ENCODE assay signal across 32 mouse cellular contexts in the genomic region with DNA sequence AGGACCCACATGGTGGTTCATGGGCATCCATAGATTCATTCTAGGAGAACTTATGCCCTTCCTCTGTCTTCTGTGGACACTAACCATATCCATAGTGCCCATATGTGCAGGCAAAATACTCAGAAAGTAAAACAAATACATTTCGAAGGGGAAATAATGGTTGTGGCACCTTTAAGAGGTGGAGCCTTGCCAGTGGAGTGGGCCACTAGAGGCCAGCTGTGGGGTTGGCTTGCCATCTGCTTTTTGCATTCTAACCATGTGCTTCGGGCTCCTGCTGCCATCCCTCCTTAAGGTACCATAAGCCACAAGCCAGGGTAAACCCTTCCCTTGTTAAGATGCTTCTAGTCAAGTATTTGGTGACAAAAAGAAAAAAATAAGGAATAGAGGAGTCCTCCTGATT.
"Had no signal": no experiment of that assay in that cellular context is flagged by ENCODE, and none has a peak within 500 bp of the region (broad histone marks: within the 10 kb centered on the region; RNA-seq: fewer than 3 reads in every experiment).

No protein-coding gene starts in this region.

- H3K27ac ChIP-seq: limb, embryonic 10.5 days; limb, embryonic 12.5 days; limb, embryonic 13.5 days; limb, embryonic 15.5 days; liver, embryonic 12.5 days; liver, embryonic 13.5 days; liver, embryonic 14.5 days; liver, embryonic 15.5 days; lung, embryonic 15.5 days; macrophage; midbrain, embryonic 10.5 days; midbrain, embryonic 12.5 days; midbrain, embryonic 13.5 days; midbrain, embryonic 15.5 days; neural tube, embryonic 12.5 days; neural tube, embryonic 13.5 days had no signal

- H3K4me3 ChIP-seq: limb, embryonic 10.5 days; limb, embryonic 12.5 days; limb, embryonic 13.5 days; limb, embryonic 15.5 days; liver, embryonic 12.5 days; liver, embryonic 13.5 days; liver, embryonic 15.5 days; lung, embryonic 15.5 days; megakaryocyte, embryonic 14.5 days; midbrain, embryonic 10.5 days; midbrain, embryonic 12.5 days; midbrain, embryonic 13.5 days; midbrain, embryonic 15.5 days; myocyte; neural tube, embryonic 12.5 days; neural tube, embryonic 13.5 days had no signal

- DNase-seq: liver; liver, embryonic 13.5 days; liver, postnatal 0 days; lung, adult 18-20 months; lung, adult 2 months; lung, embryonic 14.5 days; lung, postnatal 10 days; lung, postnatal 14 days; lung, postnatal 36 days; lung, postnatal 4 days; midbrain, embryonic 14.5 days had no signal

- H3K4me1 ChIP-seq: limb, embryonic 10.5 days; limb, embryonic 12.5 days; limb, embryonic 13.5 days; limb, embryonic 15.5 days; lung, embryonic 15.5 days; midbrain, embryonic 10.5 days; midbrain, embryonic 12.5 days; midbrain, embryonic 13.5 days; neural tube, embryonic 12.5 days had no signal

- H3K9me3 ChIP-seq: limb, embryonic 10.5 days; limb, embryonic 12.5 days; limb, embryonic 13.5 days; limb, embryonic 15.5 days; liver, embryonic 12.5 days; liver, embryonic 13.5 days; liver, embryonic 15.5 days; lung, embryonic 15.5 days; megakaryocyte, embryonic 14.5 days; midbrain, embryonic 10.5 days; midbrain, embryonic 12.5 days; midbrain, embryonic 13.5 days; midbrain, embryonic 15.5 days; neural tube, embryonic 12.5 days; neural tube, embryonic 13.5 days had no signal

- H3K36me3 ChIP-seq: limb, embryonic 10.5 days; limb, embryonic 12.5 days; limb, embryonic 13.5 days; limb, embryonic 15.5 days; liver, embryonic 12.5 days; liver, embryonic 13.5 days; liver, embryonic 15.5 days; lung, embryonic 15.5 days; midbrain, embryonic 10.5 days; midbrain, embryonic 12.5 days; midbrain, embryonic 15.5 days; neural tube, embryonic 12.5 days had no signal

- H3K27me3 ChIP-seq: limb, embryonic 12.5 days; limb, embryonic 13.5 days; limb, embryonic 15.5 days; liver, embryonic 15.5 days; megakaryocyte, embryonic 14.5 days; midbrain, embryonic 12.5 days; midbrain, embryonic 13.5 days; midbrain, embryonic 15.5 days; neural tube, embryonic 12.5 days; neural tube, embryonic 13.5 days had no signal

- H3K4me2 ChIP-seq: limb, embryonic 12.5 days; limb, embryonic 13.5 days; limb, embryonic 15.5 days; liver, embryonic 11.5 days; liver, embryonic 12.5 days; liver, embryonic 13.5 days; liver, embryonic 15.5 days; lung, embryonic 14.5 days; lung, embryonic 15.5 days; midbrain, embryonic 11.5 days; midbrain, embryonic 12.5 days; midbrain, embryonic 13.5 days; midbrain, embryonic 15.5 days; neural tube, embryonic 12.5 days; neural tube, embryonic 13.5 days had no signal

- H3K9ac ChIP-seq: limb, embryonic 12.5 days; limb, embryonic 13.5 days; limb, embryonic 15.5 days; liver, embryonic 12.5 days; liver, embryonic 13.5 days; liver, embryonic 14.5 days; liver, embryonic 15.5 days; liver, postnatal 0 days; lung, embryonic 14.5 days; lung, embryonic 15.5 days; midbrain, embryonic 12.5 days; midbrain, embryonic 13.5 days; midbrain, embryonic 15.5 days; neural tube, embryonic 12.5 days; neural tube, embryonic 13.5 days had no signal

- ATAC-seq: liver, embryonic 12.5 days; liver, postnatal 0 days; lung, postnatal 0 days; midbrain, embryonic 13.5 days; midbrain, embryonic 15.5 days; midbrain, embryonic 16.5 days had no signal
